8 mouse cellular contexts compared by ENCODE assay signal in genomic region chr13:3893126-3893734, GRCm38 (mm10). TPM values are rescaled to one million over a fixed set of nuclear protein-coding genes. Genes with fewer than 3 reads are reported as not detected.
A peak's percentile ranks its signal among the peaks of the same experiment; 100 is the strongest.
DNase-seq lines count a peak whose midpoint lies in the region; ATAC-seq lines count a peak whose summit lies in the region.

No protein-coding gene starts in this region.

- ATAC-seq in hindbrain, embryonic 16.5 days, result peak; percentile 100

- DNase-seq in ZHBTc4 (ENCODE audit: low read depth, low spot score), result peak; percentile 96
- DNase-seq in cerebellum, postnatal 4 days (ENCODE audit: low spot score in 2 of 2), result peak; percentile 48 to 73
- peak; percentile 86 for DNase-seq in gastrocnemius, adult 18-20 months (ENCODE audit: low spot score)
- peak; percentile 90 to 91 for DNase-seq in left cerebral cortex, adult 18-20 months (ENCODE audit: low spot score in 2 of 2)
- DNase-seq in lung, postnatal 4 days, result peak; percentile 93 to 94
- DNase-seq in retina, postnatal 1 day, result peak; percentile 87
- DNase-seq in thymus, postnatal 4 days, result peak; percentile 97

- peak overlapping the region; percentile 93 for H3K4me2 ChIP-seq in hindbrain, embryonic 16.5 days (ENCODE audit: low read length)

- H3K27ac ChIP-seq in hindbrain, embryonic 16.5 days (ENCODE audit: low read depth, low read length), result 0 out of 2 replicates have a peak overlapping the region, but pooled peaks have one; percentile 39

- WGBS in hindbrain, embryonic 16.5 days, result under 1% methylated on average over 35 of the region's 35 CpGs

- H3K27me3 ChIP-seq in hindbrain, embryonic 16.5 days (replicated peaks; ENCODE audit: control insufficient read depth, insufficient read depth, low read length), result peaks cover 4% of the 10 kb centered on the region; the same call in 1 of the 2 replicates

- no peaks in the 10 kb centered on the region for H3K36me3 ChIP-seq in hindbrain, embryonic 16.5 days (ENCODE audit: control insufficient read depth, insufficient read depth, low read length)

- no peaks in the 10 kb centered on the region for H3K9me3 ChIP-seq in hindbrain, embryonic 16.5 days (ENCODE audit: control insufficient read depth, low read length)

- H3K4me1 ChIP-seq in hindbrain, embryonic 16.5 days (ENCODE audit: control insufficient read depth, insufficient read depth, low read depth, low read length), result peaks cover 3% of the 10 kb centered on the region

- H3K4me3 ChIP-seq in hindbrain, embryonic 16.5 days (ENCODE audit: low read length), result peak overlapping the region; percentile 57

- H3K9ac ChIP-seq in hindbrain, embryonic 16.5 days (ENCODE audit: low read depth, low read length), result peak overlapping the region; percentile 72

RNA-seq across cellular contexts. Expression of gene Net1, which starts 24.8 kb away (rescaled TPM):
- total RNA-seq in gastrocnemius, adult 18-20 months (2021), result 10 to 100 TPM; 38.1 to 49.1 TPM
- polyA plus RNA-seq in hindbrain, embryonic 16.5 days (2015; fragmentation: Nextera tagmentation; extraction: Ambion mirVana), result 11.7 and 12.9 TPM in 2 replicates
- total RNA-seq in left cerebral cortex, adult 18-20 months (2021), result 10 to 100 TPM; 36.9 to 42.4 TPM

RNA-seq across cellular contexts. Expression of gene Tubal3, which starts 24.8 kb away (rescaled TPM):
- total RNA-seq in gastrocnemius, adult 18-20 months (2021), result not detected
- not detected in 2 replicates for polyA plus RNA-seq in hindbrain, embryonic 16.5 days (2015; fragmentation: Nextera tagmentation; extraction: Ambion mirVana)
- not detected for total RNA-seq in left cerebral cortex, adult 18-20 months (2021)

RNA-seq across cellular contexts. Expression of gene Calm5, which starts 39.3 kb away (rescaled TPM):
- under 1 TPM in 1 of 2 experiments, not detected in 1; 0.43 TPM for total RNA-seq in gastrocnemius, adult 18-20 months (2021)
- not detected in 2 replicates for polyA plus RNA-seq in hindbrain, embryonic 16.5 days (2015; fragmentation: Nextera tagmentation; extraction: Ambion mirVana)
- not detected for total RNA-seq in left cerebral cortex, adult 18-20 months (2021)

RNA-seq across cellular contexts. Expression of gene Ucn3, which starts 51.9 kb away (rescaled TPM):
- not detected for total RNA-seq in gastrocnemius, adult 18-20 months (2021)
- polyA plus RNA-seq in hindbrain, embryonic 16.5 days (2015; fragmentation: Nextera tagmentation; extraction: Ambion mirVana), result 0.20 and 0.31 TPM in 2 replicates
- under 1 TPM in 1 of 2 experiments, not detected in 1; 0.45 TPM for total RNA-seq in left cerebral cortex, adult 18-20 months (2021)

RNA-seq across cellular contexts. Expression of gene Calm4, which starts 55.7 kb away (rescaled TPM):
- total RNA-seq in gastrocnemius, adult 18-20 months (2021), result 1 to 10 TPM in 1 of 2 experiments, not detected in 1; 1.9 TPM
- 0.17 and 0.18 TPM in 2 replicates for polyA plus RNA-seq in hindbrain, embryonic 16.5 days (2015; fragmentation: Nextera tagmentation; extraction: Ambion mirVana)
- total RNA-seq in left cerebral cortex, adult 18-20 months (2021), result not detected

Comparison
In these comparisons a context has a peak if more than half of its experiments do, and no peak if none do; other contexts are left out.
1. Peak in every context shown above with its lines: DNase-seq, ATAC-seq, H3K4me3 ChIP-seq and H3K27ac ChIP-seq.